Comparison of ENCODE assay signal across 24 mouse cellular contexts in genomic region chr1:175473060-175473459, GRCm38 (mm10). TPM values are rescaled to one million over a fixed set of nuclear protein-coding genes. Genes with fewer than 3 reads are reported as not detected.
"Had no signal": no experiment of that assay in that cellular context is flagged by ENCODE, and none has a peak within 500 bp of the region (broad histone marks: within the 10 kb centered on the region; RNA-seq: fewer than 3 reads in every experiment).

No protein-coding gene starts in this region.

- ATAC-seq: liver, postnatal 0 days; lung, postnatal 0 days; midbrain, embryonic 13.5 days; midbrain, embryonic 15.5 days had no signal

- H3K27ac ChIP-seq: liver, embryonic 15.5 days; lung, embryonic 15.5 days; macrophage; midbrain, embryonic 13.5 days; midbrain, embryonic 15.5 days; neural tube, embryonic 13.5 days; neural tube, embryonic 15.5 days had no signal

- H3K27me3 ChIP-seq: liver, embryonic 15.5 days; lung, embryonic 15.5 days; megakaryocyte, embryonic 14.5 days; midbrain, embryonic 13.5 days; midbrain, embryonic 15.5 days; neural tube, embryonic 13.5 days; neural tube, embryonic 15.5 days had no signal

- H3K9me3 ChIP-seq: liver, embryonic 15.5 days; lung, embryonic 15.5 days; midbrain, embryonic 13.5 days; midbrain, embryonic 15.5 days; neural tube, embryonic 13.5 days; neural tube, embryonic 15.5 days had no signal

- H3K9ac ChIP-seq: liver, embryonic 15.5 days; liver, postnatal 0 days; lung, embryonic 15.5 days; midbrain, embryonic 13.5 days; midbrain, embryonic 15.5 days; neural tube, embryonic 13.5 days; neural tube, embryonic 15.5 days had no signal

- H3K4me1 ChIP-seq: liver, embryonic 15.5 days; lung, embryonic 15.5 days; megakaryocyte, embryonic 14.5 days; midbrain, embryonic 15.5 days; neural tube, embryonic 15.5 days had no signal

- DNase-seq: liver, postnatal 0 days; lung, adult 2 months; lung, postnatal 14 days; lung, postnatal 36 days; retina, postnatal 1 day; right cerebral cortex, adult 18-20 months; right cerebral cortex, postnatal 25 days; right cerebral cortex, postnatal 4 days; spleen, adult 18-20 months; thymus, adult 18-20 months; thymus, postnatal 14 days; thymus, postnatal 36 days had no signal

- H3K4me3 ChIP-seq: liver, embryonic 15.5 days; lung, embryonic 15.5 days; megakaryocyte, embryonic 14.5 days; midbrain, embryonic 13.5 days; midbrain, embryonic 15.5 days; myocyte; neural tube, embryonic 13.5 days; neural tube, embryonic 15.5 days had no signal

- H3K36me3 ChIP-seq: liver, embryonic 15.5 days; lung, embryonic 15.5 days; midbrain, embryonic 13.5 days; midbrain, embryonic 15.5 days; neural tube, embryonic 13.5 days had no signal

- H3K4me2 ChIP-seq: liver, embryonic 15.5 days; lung, embryonic 15.5 days; midbrain, embryonic 11.5 days; midbrain, embryonic 13.5 days; midbrain, embryonic 15.5 days; neural tube, embryonic 13.5 days; neural tube, embryonic 15.5 days had no signal

RNA-seq across cellular contexts. Expression of gene Rgs7, which starts 19.2 kb away (rescaled TPM):
- polyA plus RNA-seq: liver, embryonic 15.5 days; liver, postnatal 0 days; macrophage; thymus, postnatal 0 days had no signal
